Mouse (Mus musculus): ENCODE measurements around the gene Cpm. TPM values are rescaled to one million over a fixed set of nuclear protein-coding genes. Genes with fewer than 3 reads are reported as not detected.
A peak's percentile ranks its signal among the peaks of the same experiment; 100 is the strongest.

Gene Cpm
- polyA plus RNA-seq, 1 experiment from 2014 or later: 47.7 TPM

DNA sequence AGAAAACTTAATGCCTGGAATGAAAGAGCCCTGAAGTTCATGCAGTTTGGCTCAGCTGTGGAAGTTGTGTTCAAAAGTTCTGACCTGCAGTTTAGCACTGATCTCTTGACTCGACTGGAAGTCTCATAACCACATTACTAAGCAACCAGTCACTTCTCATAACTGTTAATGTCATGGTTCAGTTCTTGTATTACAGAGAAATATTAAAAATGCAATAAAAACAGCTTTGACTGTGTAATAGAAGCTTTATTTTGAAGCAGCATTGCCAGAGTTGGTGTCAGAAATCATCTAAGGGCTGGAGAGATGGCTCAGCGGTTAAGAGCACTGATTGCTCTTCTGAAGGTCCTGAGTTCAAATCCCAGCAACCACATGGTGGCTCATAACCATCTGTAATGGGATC, 1.5 kb downstream of the Cpm start:
- Histone ChIP-seq H3K4me3 (ENCODE audit: low read length) (peak overlapping the region; percentile 63), H3K36me3 (ENCODE audit: control insufficient read depth, insufficient read depth, low read length) (no peaks in the 10 kb centered on the region), H3K4me2 (ENCODE audit: low read depth, low read length) (peak overlapping the region; percentile 99; the same call in 1 of the 2 replicates), H3K27ac (ENCODE audit: low read length) (no peak overlapping the region), H3K27me3 (replicated peaks; ENCODE audit: control insufficient read depth, insufficient read depth, low read length) (0 out of 2 replicates have a peak, but pooled peaks cover 3% of the 10 kb centered on the region), H3K9me3 (ENCODE audit: control insufficient read depth, low read length) (no peaks in the 10 kb centered on the region), H3K4me1 (ENCODE audit: control insufficient read depth, insufficient read depth, low read length) (no peaks in the 10 kb centered on the region), H3K9ac (ENCODE audit: low read depth, low read length) (no peak overlapping the region)
- 58% methylated on average over 2 of the region's 2 CpGs for WGBS
- no peak for ATAC-seq

DNA sequence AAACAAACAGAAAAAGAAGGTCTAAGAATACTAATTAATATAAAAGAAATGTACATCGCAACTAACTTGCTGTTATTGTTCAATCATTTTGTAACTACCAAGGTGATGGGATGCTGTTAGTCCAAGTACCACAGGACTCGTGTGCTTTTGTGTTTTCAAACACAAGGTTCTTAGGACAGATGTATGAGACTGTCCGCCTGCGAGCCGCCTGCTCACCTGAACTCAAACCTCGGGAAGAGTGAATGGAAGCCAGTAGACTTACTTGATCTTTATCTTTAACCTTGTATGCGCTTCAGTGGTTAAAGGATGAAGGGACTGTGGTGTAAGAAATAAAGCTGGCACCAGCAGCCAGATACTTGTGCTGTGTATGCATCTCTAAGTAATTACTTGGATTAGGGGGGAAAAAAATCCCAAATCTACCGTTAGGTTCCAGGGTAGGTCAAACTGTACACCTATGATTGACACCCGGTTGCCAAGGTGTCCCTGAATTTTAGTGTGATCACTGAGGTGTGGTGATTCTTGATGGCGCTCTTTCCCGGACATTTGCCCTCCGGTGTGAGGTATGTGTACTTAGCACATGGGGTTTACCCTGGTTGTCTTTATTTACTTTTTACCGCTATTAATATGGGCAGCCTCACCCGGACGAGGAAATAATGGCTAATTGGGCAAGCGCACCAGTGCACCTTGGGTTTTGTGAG, 2.4 kb downstream of the Cpm start:
- H3K36me3 ChIP-seq (ENCODE audit: control insufficient read depth, insufficient read depth, low read length): no peaks in the 10 kb centered on the region
- ATAC-seq: no peak
- no peak overlapping the region for H3K9ac ChIP-seq (ENCODE audit: low read depth, low read length)
- no peak overlapping the region for H3K27ac ChIP-seq (ENCODE audit: low read length)
- 0 out of 2 replicates have a peak, but pooled peaks cover 3% of the 10 kb centered on the region for H3K27me3 ChIP-seq (replicated peaks; ENCODE audit: control insufficient read depth, insufficient read depth, low read length)
- H3K4me2 ChIP-seq (ENCODE audit: low read depth, low read length): no peak overlapping the region
- 65% methylated on average over 16 of the region's 16 CpGs for WGBS
- no peaks in the 10 kb centered on the region for H3K4me1 ChIP-seq (ENCODE audit: control insufficient read depth, insufficient read depth, low read length)
- H3K4me3 ChIP-seq (ENCODE audit: low read length): no peak overlapping the region
- no peaks in the 10 kb centered on the region for H3K9me3 ChIP-seq (ENCODE audit: control insufficient read depth, low read length)

GRCm38 (mm10) chr10:117632394-117632793, 3.1 kb downstream of the Cpm start:
- Histone ChIP-seq H3K27me3 (replicated peaks; ENCODE audit: control insufficient read depth, insufficient read depth, low read length) (0 out of 2 replicates have a peak, but pooled peaks cover 3% of the 10 kb centered on the region), H3K9me3 (ENCODE audit: control insufficient read depth, low read length) (no peaks in the 10 kb centered on the region), H3K4me2 (ENCODE audit: low read depth, low read length) (no peak overlapping the region), H3K4me3 (ENCODE audit: low read length) (no peak overlapping the region), H3K36me3 (ENCODE audit: control insufficient read depth, insufficient read depth, low read length) (no peaks in the 10 kb centered on the region), H3K4me1 (ENCODE audit: control insufficient read depth, insufficient read depth, low read length) (no peaks in the 10 kb centered on the region), H3K9ac (ENCODE audit: low read depth, low read length) (no peak overlapping the region), H3K27ac (ENCODE audit: low read length) (no peak overlapping the region)
- 84% methylated on average over 4 of the region's 4 CpGs for WGBS
- ATAC-seq: no peak

DNA sequence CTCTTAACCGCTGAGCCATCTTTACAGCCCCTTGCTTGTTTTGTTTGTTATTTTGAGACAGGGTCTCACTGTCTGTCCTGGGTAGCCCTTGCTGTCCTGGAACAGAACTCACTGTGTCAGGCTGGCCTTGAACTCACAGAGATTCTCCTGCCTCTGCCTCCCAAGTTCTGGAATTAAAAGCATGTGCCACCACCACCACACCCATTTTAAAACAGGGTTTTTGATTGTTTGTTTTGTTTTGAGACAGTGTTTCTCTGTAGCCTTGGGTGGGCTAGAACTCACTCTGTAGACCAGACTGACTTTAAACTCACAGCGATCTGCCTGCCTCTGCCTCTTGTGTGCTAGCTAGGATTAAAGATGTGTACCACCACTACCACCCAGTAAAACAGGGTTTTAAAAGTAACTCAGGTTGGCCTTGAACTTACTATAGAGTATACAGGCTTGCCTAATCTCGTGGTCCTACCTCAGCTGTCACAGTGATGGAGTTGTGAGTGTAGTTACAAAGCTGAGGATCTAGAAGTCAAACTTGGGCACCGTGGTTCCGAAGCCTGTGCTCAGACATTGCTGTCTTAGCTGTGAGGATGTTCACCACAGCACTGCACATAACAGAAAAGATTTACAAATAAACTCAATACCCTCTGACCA, 4.4 kb downstream of the Cpm start:
- WGBS: 86% methylated on average over 5 of the region's 5 CpGs
- Histone ChIP-seq H3K4me1 (ENCODE audit: control insufficient read depth, insufficient read depth, low read length) (no peaks in the 10 kb centered on the region), H3K27me3 (replicated peaks; ENCODE audit: control insufficient read depth, insufficient read depth, low read length) (0 out of 2 replicates have a peak, but pooled peaks cover 3% of the 10 kb centered on the region), H3K36me3 (ENCODE audit: control insufficient read depth, insufficient read depth, low read length) (no peaks in the 10 kb centered on the region), H3K9ac (ENCODE audit: low read depth, low read length) (no peak overlapping the region), H3K4me3 (ENCODE audit: low read length) (no peak overlapping the region), H3K4me2 (ENCODE audit: low read depth, low read length) (no peak overlapping the region), H3K9me3 (ENCODE audit: control insufficient read depth, low read length) (no peaks in the 10 kb centered on the region), H3K27ac (ENCODE audit: low read length) (no peak overlapping the region)
- no peak for ATAC-seq

GRCm38 (mm10) chr10:117634323-117635030, 5.2 kb downstream of the Cpm start:
- Histone ChIP-seq H3K36me3 (ENCODE audit: control insufficient read depth, insufficient read depth, low read length) (no peaks in the 10 kb centered on the region), H3K4me3 (ENCODE audit: low read length) (no peak overlapping the region), H3K9ac (ENCODE audit: low read depth, low read length) (no peak overlapping the region), H3K4me1 (ENCODE audit: control insufficient read depth, insufficient read depth, low read length) (no peaks in the 10 kb centered on the region), H3K9me3 (ENCODE audit: control insufficient read depth, low read length) (no peaks in the 10 kb centered on the region), H3K4me2 (ENCODE audit: low read depth, low read length) (no peak overlapping the region), H3K27me3 (replicated peaks; ENCODE audit: control insufficient read depth, insufficient read depth, low read length) (0 out of 2 replicates have a peak, but pooled peaks cover 3% of the 10 kb centered on the region), H3K27ac (ENCODE audit: low read length) (no peak overlapping the region)
- WGBS: 87% methylated on average over 10 of the region's 10 CpGs
- ATAC-seq: no peak

- ATAC-seq: no peak
- Histone ChIP-seq H3K27ac (ENCODE audit: low read length) (no peak overlapping the region), H3K4me1 (ENCODE audit: control insufficient read depth, insufficient read depth, low read length) (peaks cover 6% of the 10 kb centered on the region; the same call in 1 of the 2 replicates), H3K27me3 (replicated peaks; ENCODE audit: control insufficient read depth, insufficient read depth, low read length) (0 out of 2 replicates have a peak, but pooled peaks cover 3% of the 10 kb centered on the region), H3K36me3 (ENCODE audit: control insufficient read depth, insufficient read depth, low read length) (no peaks in the 10 kb centered on the region), H3K9ac (ENCODE audit: low read depth, low read length) (no peak overlapping the region), H3K4me2 (ENCODE audit: low read depth, low read length) (no peak overlapping the region), H3K4me3 (ENCODE audit: low read length) (no peak overlapping the region), H3K9me3 (ENCODE audit: control insufficient read depth, low read length) (no peaks in the 10 kb centered on the region)
- 96% methylated on average over 8 of the region's 8 CpGs for WGBS
These were observed 5.9 kb downstream of the Cpm start for GRCm38 (mm10) chr10:117635078-117635771.

DNA sequence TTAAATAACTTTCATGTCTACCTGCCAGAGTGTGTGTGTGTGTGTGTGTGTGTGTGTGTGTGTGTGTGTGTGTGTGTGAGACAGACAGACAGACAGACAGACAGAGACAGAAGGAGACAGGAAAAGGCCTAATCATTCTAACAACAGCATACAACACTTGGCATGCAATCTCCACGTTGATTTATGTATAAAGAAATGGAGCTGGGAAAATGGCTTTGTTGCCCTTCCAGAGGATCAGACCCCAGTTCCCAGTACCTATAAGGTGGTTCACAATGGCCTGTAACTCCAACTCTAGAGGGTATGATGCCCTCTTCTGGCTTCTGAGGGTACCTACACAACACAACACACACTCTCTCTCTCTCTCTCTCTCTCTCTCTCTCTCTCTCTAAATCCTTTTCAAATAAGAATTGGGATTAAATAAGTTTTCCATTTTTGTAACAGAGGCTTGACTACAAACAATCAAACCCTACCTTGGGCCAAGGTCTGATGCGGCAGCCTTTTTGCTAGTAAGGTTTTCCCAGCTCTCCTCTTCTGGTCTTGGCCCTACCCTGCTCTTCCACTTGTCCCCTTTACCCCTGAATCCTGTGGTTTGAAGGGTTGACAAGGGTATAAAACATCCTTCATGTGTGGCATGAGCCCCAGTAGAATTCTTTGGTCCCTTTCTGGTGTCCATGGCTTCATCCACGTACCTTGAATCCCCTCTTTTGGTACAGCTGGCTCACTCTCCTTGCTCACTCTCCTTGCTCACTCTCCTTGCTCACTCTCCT, 6.7 kb downstream of the Cpm start:
- no peaks in the 10 kb centered on the region for H3K9me3 ChIP-seq (ENCODE audit: control insufficient read depth, low read length)
- no peak overlapping the region for H3K4me2 ChIP-seq (ENCODE audit: low read depth, low read length)
- WGBS: 93% methylated on average over 3 of the region's 3 CpGs
- no peak overlapping the region for H3K9ac ChIP-seq (ENCODE audit: low read depth, low read length)
- no peak for ATAC-seq
- H3K27ac ChIP-seq (ENCODE audit: low read length): no peak overlapping the region
- H3K27me3 ChIP-seq (replicated peaks; ENCODE audit: control insufficient read depth, insufficient read depth, low read length): 0 out of 2 replicates have a peak, but pooled peaks cover 3% of the 10 kb centered on the region
- H3K36me3 ChIP-seq (ENCODE audit: control insufficient read depth, insufficient read depth, low read length): no peaks in the 10 kb centered on the region
- no peak overlapping the region for H3K4me3 ChIP-seq (ENCODE audit: low read length)
- peaks cover 6% of the 10 kb centered on the region; the same call in 1 of the 2 replicates for H3K4me1 ChIP-seq (ENCODE audit: control insufficient read depth, insufficient read depth, low read length)

- H3K36me3 ChIP-seq (ENCODE audit: control insufficient read depth, insufficient read depth, low read length): no peaks in the 10 kb centered on the region
- ATAC-seq: no peak
- 73% methylated on average over 9 of the region's 9 CpGs for WGBS
These were observed 7.9 kb downstream of the Cpm start for GRCm38 (mm10) chr10:117637062-117637744.

More at GRCm38 (mm10) chr10:117637062-117637744, 7.9 kb downstream of the Cpm start:
- Histone ChIP-seq H3K9me3 (ENCODE audit: control insufficient read depth, low read length) (no peaks in the 10 kb centered on the region), H3K4me1 (ENCODE audit: control insufficient read depth, insufficient read depth, low read length) (peaks cover 6% of the 10 kb centered on the region; the same call in 1 of the 2 replicates), H3K4me3 (ENCODE audit: low read length) (no peak overlapping the region), H3K27ac (ENCODE audit: low read length) (no peak overlapping the region), H3K27me3 (replicated peaks; ENCODE audit: control insufficient read depth, insufficient read depth, low read length) (no peaks in the 10 kb centered on the region), H3K4me2 (ENCODE audit: low read depth, low read length) (no peak overlapping the region), H3K9ac (ENCODE audit: low read depth, low read length) (no peak overlapping the region)
